Mouse (Mus musculus) heart, adult 2 months (tissue): ENCODE measurements around the gene Odf3. TPM values are rescaled to one million over a fixed set of nuclear protein-coding genes. Genes with fewer than 3 reads are reported as not detected.

Experiments
- DNase-seq, 2 experiments: peaks; one replicate each; pipeline ENCODE4 v3.0.0; 2021
- H3K27ac ChIP-seq: fragments of 200-600 bp; 2 replicates; pipeline ENCODE4 v1.8.1; 2022
- H3K27me3 ChIP-seq: fragments of 200-500 bp; 2 replicates; pipeline ENCODE4 v1.6.1; 2012; ENCODE audit warnings: mild to moderate bottlenecking, low read length, inconsistent platforms, mixed read lengths; ENCODE audit not compliant: control insufficient read depth, insufficient read depth
- H3K36me3 ChIP-seq: fragments of 200-500 bp; 2 replicates; pipeline ENCODE4 v1.6.1; 2012; ENCODE audit warnings: low read length, inconsistent platforms; ENCODE audit not compliant: control insufficient read depth, insufficient read depth
- H3K4me1 ChIP-seq: fragments of 200-500 bp; 2 replicates; pipeline ENCODE4 v1.6.1; 2011; ENCODE audit warnings: low read length; ENCODE audit not compliant: control insufficient read depth, insufficient read depth
- H3K4me3 ChIP-seq: fragments of 200-600 bp; 2 replicates; pipeline ENCODE4 v1.8.1; 2022
- H3K79me2 ChIP-seq: fragments of 200-500 bp; replicated peaks from 2 replicates; pipeline ENCODE4 v1.6.1; 2012; ENCODE audit warnings: mild to moderate bottlenecking, inconsistent platforms, low read length, moderate library complexity, mixed read lengths; ENCODE audit not compliant: control insufficient read depth, insufficient read depth
- H3K9ac ChIP-seq: fragments of 200-500 bp; 2 replicates; pipeline ENCODE4 v1.6.1; 2012; ENCODE audit warnings: low read depth, mild to moderate bottlenecking, control low read depth, inconsistent platforms, low read length, mixed read lengths
- CTCF ChIP-seq: fragments of 200-600 bp; IDR thresholded peaks from 2 replicates; pipeline ENCODE4 v1.8.1; 2022; ENCODE audit warnings: antibody characterized with exemption, mild to moderate bottlenecking, moderate library complexity
- EP300 ChIP-seq: fragments of 200-500 bp; IDR thresholded peaks from 2 replicates; pipeline ENCODE4 v1.6.1; 2011; ENCODE audit warnings: low read depth, low read length, control low read depth; ENCODE audit not compliant: insufficient read depth
- POLR2A ChIP-seq: fragments of 200-500 bp; IDR thresholded peaks from 2 replicates; pipeline ENCODE4 v1.6.1; 2011; ENCODE audit warnings: mild to moderate bottlenecking, low read depth, low read length, control low read depth; ENCODE audit not compliant: insufficient read depth
- WGBS: fragments of 180-500 bp; shearing (Covaris S2); methylation state at CpG from one replicate; pipeline ENCODE4 v1.1.7; 2018; 5-methylcytosine and 5-hydroxymethylcytosine counted together
- intact Hi-C: fragments of 180-260 bp; cut with DNase I; formaldehyde crosslinking; loops from one replicate; pipeline ENCODE4 v1.15.1; 2025
- polyA plus RNA-seq: library from polyadenylated mRNA; depleted of rRNA; stranded (reverse); fragments of >200 nt; gene quantifications from 2 replicates; pipeline ENCODE4 v1.2.3, GENCODE M21; 2012
- total RNA-seq, 2 experiments: library from RNA; stranded (reverse); gene quantifications; 2 replicates each; pipeline ENCODE4 v1.2.3; 2021

Odf3 gene
- total and polyA plus RNA-seq, 3 experiments, result 0.25 TPM; not detected in 2

DNA sequence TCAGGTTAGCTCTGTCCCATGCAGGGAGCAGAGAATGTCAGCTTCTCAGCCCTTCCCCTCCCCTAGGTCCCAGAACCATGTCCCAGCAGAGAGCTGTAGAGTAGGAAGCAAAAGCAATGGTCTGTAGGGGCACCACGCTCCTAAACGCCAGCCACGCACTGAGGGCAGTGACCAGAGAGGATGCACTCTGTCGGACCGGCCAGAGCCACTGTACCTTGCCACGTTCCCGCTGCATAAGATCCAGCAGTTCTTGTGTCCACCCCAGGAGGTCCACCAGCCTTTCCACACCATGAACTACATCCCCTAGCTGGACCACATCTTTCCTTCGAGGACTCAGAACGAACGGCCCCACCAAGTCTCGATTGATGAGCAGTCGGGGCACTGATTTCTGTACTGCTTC lies 17.2 kb downstream of the Odf3 start:
- Histone ChIP-seq H3K27me3 (no peaks in the 10 kb centered on the region), H3K36me3 (no peaks in the 10 kb centered on the region), H3K9ac (no peak overlapping the region), H3K79me2 (no peaks in the 10 kb centered on the region), H3K4me1 (no peaks in the 10 kb centered on the region), H3K27ac (no peak overlapping the region), H3K4me3 (no peak overlapping the region)
- DNase-seq, result peak in 1 of 2 experiments; percentile 15
- TF ChIP-seq EP300 (no peak), CTCF (no peak), POLR2A (no peak)
- intact Hi-C loops, result no loop called here
- 86% methylated on average over 12 of the region's 12 CpGs for WGBS

DNA sequence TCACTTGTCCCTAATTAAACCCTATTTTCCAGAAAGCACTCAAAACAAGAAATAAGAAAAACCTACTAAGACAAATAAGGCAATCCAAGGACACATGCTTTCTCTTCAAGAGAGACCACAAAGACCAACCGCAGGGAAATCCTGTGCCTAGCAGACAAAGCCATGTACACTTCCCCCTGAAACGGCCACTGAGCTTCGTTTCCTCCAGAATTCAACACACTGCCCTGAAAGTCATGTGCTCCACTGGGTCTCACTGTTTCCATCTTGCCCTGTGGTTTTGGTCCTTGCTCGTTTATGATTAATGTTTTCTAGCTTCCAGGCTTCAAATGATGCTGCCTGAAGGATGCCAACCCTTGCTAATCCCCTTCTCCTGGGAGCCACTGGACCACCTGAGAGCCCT lies 26.6 kb downstream of the Odf3 start:
- no peak overlapping the region for H3K27ac ChIP-seq
- H3K9ac ChIP-seq, result no peak overlapping the region

GRCm38 (mm10) chr7:140877364-140877763 lies 29.8 kb downstream of the Odf3 start:
- Histone ChIP-seq H3K4me3 (no peak overlapping the region), H3K79me2 (no peaks in the 10 kb centered on the region), H3K36me3 (no peaks in the 10 kb centered on the region), H3K9ac (no peak overlapping the region), H3K27ac (no peak overlapping the region), H3K4me1 (peaks cover 2% of the 10 kb centered on the region; the same call in 1 of the 2 replicates), H3K27me3 (no peaks in the 10 kb centered on the region)
- WGBS, result 78% methylated on average over 6 of the region's 6 CpGs
- no peak for TF ChIP-seq CTCF
- TF ChIP-seq EP300, result no peak
- TF ChIP-seq POLR2A, result no peak
- DNase-seq, result peak in 1 of 2 experiments; percentile 15
- intact Hi-C loops, result no loop called here

More for the DNA sequence above, 26.6 kb downstream of the Odf3 start:
- no peaks in the 10 kb centered on the region for H3K36me3 ChIP-seq
- no peaks in the 10 kb centered on the region for H3K79me2 ChIP-seq
- H3K4me1 ChIP-seq, result no peaks in the 10 kb centered on the region
- H3K4me3 ChIP-seq, result no peak overlapping the region
- TF ChIP-seq POLR2A, result no peak
- no peak for TF ChIP-seq EP300
- TF ChIP-seq CTCF, result no peak
- intact Hi-C loops, result no loop called here
- no peaks in the 10 kb centered on the region for H3K27me3 ChIP-seq
- WGBS, result 79% methylated on average over 4 of the region's 4 CpGs
- no peak for DNase-seq

- WGBS, result 67% methylated on average over 7 of the region's 7 CpGs
- no peaks in the 10 kb centered on the region for H3K36me3 ChIP-seq
- peaks cover 2% of the 10 kb centered on the region for H3K4me1 ChIP-seq
- DNase-seq, result no peak
- TF ChIP-seq CTCF (no peak), POLR2A (no peak), EP300 (no peak)
- no peak overlapping the region for H3K4me3 ChIP-seq
- no peak overlapping the region for H3K9ac ChIP-seq
- no peak overlapping the region for H3K27ac ChIP-seq
- H3K27me3 ChIP-seq, result no peaks in the 10 kb centered on the region
- H3K79me2 ChIP-seq, result no peaks in the 10 kb centered on the region; the same call in 1 of the 2 replicates
- intact Hi-C loops, result no loop called here
Measured at GRCm38 (mm10) chr7:140879355-140879754, 31.8 kb downstream of the Odf3 start.

DNA sequence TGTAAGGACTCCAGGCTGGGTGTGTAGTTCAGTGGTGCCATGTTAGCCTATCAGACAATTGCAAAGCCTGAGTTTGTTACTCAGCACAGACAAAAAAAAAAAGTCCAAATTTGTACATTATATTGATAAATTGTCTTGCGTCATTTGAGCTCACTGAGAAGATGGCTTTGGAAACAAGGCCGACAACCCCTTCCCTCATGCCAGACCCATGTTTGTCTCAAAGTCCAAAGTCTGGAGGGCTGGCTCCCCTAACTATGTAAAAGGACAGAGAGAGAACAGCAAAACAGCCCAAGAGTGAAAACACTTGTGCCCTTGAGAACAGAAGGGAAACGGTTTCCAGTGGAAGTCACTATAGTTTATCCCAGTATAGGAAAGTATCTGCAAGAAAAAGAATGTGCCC lies 32.8 kb downstream of the Odf3 start:
- Histone ChIP-seq H3K4me1 (peaks cover 2% of the 10 kb centered on the region), H3K27ac (no peak overlapping the region; the same call in 1 of the 2 replicates), H3K27me3 (no peaks in the 10 kb centered on the region), H3K9ac (no peak overlapping the region), H3K4me3 (no peak overlapping the region; the same call in 1 of the 2 replicates), H3K36me3 (no peaks in the 10 kb centered on the region), H3K79me2 (no peaks in the 10 kb centered on the region; the same call in 1 of the 2 replicates)
- TF ChIP-seq EP300 (no peak), POLR2A (no peak), CTCF (no peak)
- DNase-seq, result no peak
- WGBS, result 65% methylated on average over 3 of the region's 3 CpGs
- intact Hi-C loops, result loop anchor here (5.0 kb wide), 1 partner anchor 33 kb away; the partner anchor contains the start of genes Odf3 and Scgb1c1

GRCm38 (mm10) chr7:140880865-140881515 lies 33.4 kb downstream of the Odf3 start:
- TF ChIP-seq CTCF (no peak), POLR2A (no peak), EP300 (no peak)
- WGBS, result 3% methylated on average over 8 of the region's 8 CpGs

More at GRCm38 (mm10) chr7:140880865-140881515, 33.4 kb downstream of the Odf3 start:
- no peaks in the 10 kb centered on the region for H3K27me3 ChIP-seq
- DNase-seq, result no peak
- H3K79me2 ChIP-seq, result no peaks in the 10 kb centered on the region; the same call in 1 of the 2 replicates
- H3K36me3 ChIP-seq, result no peaks in the 10 kb centered on the region
- peaks cover 2% of the 10 kb centered on the region for H3K4me1 ChIP-seq
- H3K9ac ChIP-seq, result 0 out of 2 replicates have a peak overlapping the region, but pooled peaks have one; percentile 3
- intact Hi-C loops, result loop anchor here (5.0 kb wide), 1 partner anchor 34 kb away; the partner anchor contains the start of genes Odf3 and Scgb1c1
- H3K4me3 ChIP-seq, result peak overlapping the region; percentile 72
- H3K27ac ChIP-seq, result peak overlapping the region; percentile 91
